Mouse (Mus musculus) limb, embryonic 14.5 days (tissue): ENCODE results near the gene Saal1. TPM values are rescaled to one million over a fixed set of nuclear protein-coding genes. Genes with fewer than 3 reads are reported as not detected.

ENCODE experiments used
- ATAC-seq: fragments of 200-750 bp; cut with Nextera tagmentation; 2 replicates; pipeline ENCODE4 v1.8.0; 2017; ENCODE audit warnings: low read depth, moderate number of reproducible peaks, moderate TSS enrichment; ENCODE audit not compliant: low FRiP score
- DNase-seq: peaks from one replicate; pipeline ENCODE4 v3.0.0-alpha.2; 2015; ENCODE audit warnings: low spot score
- H3K27ac ChIP-seq: fragments of 300-500 bp; sonication (generic); replicated peaks from 2 replicates; pipeline ENCODE4 v1.5.1; 2014; ENCODE audit warnings: low read depth, mild to moderate bottlenecking, low read length, moderate library complexity, mixed read lengths
- H3K27me3 ChIP-seq: fragments of 300-500 bp; sonication (generic); 2 replicates; pipeline ENCODE4 v1.6.1; 2014; ENCODE audit warnings: low read length, mixed read lengths; ENCODE audit not compliant: control insufficient read depth, insufficient read depth
- H3K36me3 ChIP-seq: fragments of 300-500 bp; sonication (generic); 2 replicates; pipeline ENCODE4 v1.6.1; 2014; ENCODE audit warnings: mild to moderate bottlenecking, low read length, moderate library complexity, mixed read lengths; ENCODE audit not compliant: control insufficient read depth, insufficient read depth
- H3K4me1 ChIP-seq: fragments of 300-500 bp; sonication (generic); 2 replicates; pipeline ENCODE4 v1.6.1; 2014; ENCODE audit warnings: antibody characterized with exemption, low read length, mixed read lengths; ENCODE audit not compliant: control insufficient read depth, insufficient read depth
- H3K4me2 ChIP-seq: fragments of 300-500 bp; sonication (generic); replicated peaks from 2 replicates; pipeline ENCODE4 v1.6.1; 2014; ENCODE audit warnings: low read depth, mild to moderate bottlenecking, low read length, moderate library complexity; ENCODE audit not compliant: severe bottlenecking
- H3K4me3 ChIP-seq: fragments of 300-500 bp; sonication (generic); replicated peaks from 2 replicates; pipeline ENCODE4 v1.5.1; 2014; ENCODE audit warnings: low read length
- H3K9ac ChIP-seq: fragments of 300-500 bp; sonication (generic); 2 replicates; pipeline ENCODE4 v1.6.1; 2014; ENCODE audit warnings: mild to moderate bottlenecking, low read depth, low read length, moderate library complexity; ENCODE audit not compliant: severe bottlenecking
- H3K9me3 ChIP-seq: fragments of 300-500 bp; sonication (generic); 2 replicates; pipeline ENCODE4 v1.6.1; 2016; ENCODE audit warnings: low read length; ENCODE audit not compliant: control insufficient read depth
- POLR2A ChIP-seq: fragments of 200-500 bp; IDR thresholded peaks from 2 replicates; pipeline ENCODE4 v1.8.0; 2012; ENCODE audit warnings: inconsistent platforms, mild to moderate bottlenecking, moderate library complexity, borderline replicate concordance; ENCODE audit not compliant: insufficient read depth, insufficient read length; ENCODE audit errors: extremely low read depth
- WGBS: fragments of 180-500 bp; shearing (Covaris S2); extraction: QIAGEN DNeasy Blood & Tissue Kit; methylation state at CpG from one replicate; pipeline ENCODE4 v1.1.7; 2014; 5-methylcytosine and 5-hydroxymethylcytosine counted together
- polyA plus RNA-seq, 2 experiments: library from polyadenylated mRNA; depleted of rRNA in 1 of 2; stranded (reverse) in 1 of 2; unstranded in 1 of 2; fragments of >200 nt; fragmentation: Nextera tagmentation in 1 of 2; extraction: Ambion mirVana in 1 of 2; gene quantifications; 2 replicates each; pipeline versions ENCODE4 v1.2.1 to v1.2.3; 2012 to 2014

The Saal1 gene
- polyA plus RNA-seq, 2 experiments, result 20.8 to 30.6 TPM

DNA sequence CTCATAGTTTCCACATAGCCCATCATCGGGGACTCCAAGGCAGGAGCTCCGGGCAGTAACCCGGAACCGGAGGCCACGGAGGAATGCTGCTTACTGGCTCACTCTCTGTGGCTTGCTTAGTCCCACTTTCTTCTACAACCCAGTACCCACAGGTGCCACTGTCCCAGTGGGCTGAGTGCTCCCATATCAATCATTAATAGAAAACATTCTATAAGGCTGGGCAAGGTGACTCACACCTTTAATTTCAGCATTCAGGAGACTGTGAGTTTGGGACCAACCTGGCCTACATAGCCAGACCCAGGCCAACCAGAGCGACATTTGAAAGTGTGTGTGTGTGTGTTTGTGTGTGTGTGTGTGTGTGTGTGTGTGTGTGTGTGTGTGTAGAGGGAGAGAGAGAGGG, 12.9 kb upstream of the Saal1 start:
- WGBS, result 96% methylated on average over 6 of the region's 6 CpGs

GRCm38 (mm10) chr7:46720460-46720859, 10.0 kb upstream of the Saal1 start:
- Histone ChIP-seq H3K27me3 (no peaks in the 10 kb centered on the region), H3K4me2 (no peak overlapping the region), H3K36me3 (no peaks in the 10 kb centered on the region), H3K4me3 (no peak overlapping the region), H3K4me1 (no peaks in the 10 kb centered on the region), H3K27ac (no peak overlapping the region), H3K9me3 (no peaks in the 10 kb centered on the region), H3K9ac (no peak overlapping the region)
- DNase-seq (no peak), ATAC-seq (no peak)
- 75% methylated on average over 9 of the region's 9 CpGs for WGBS
- TF ChIP-seq POLR2A, result no peak

More for the DNA sequence above, 12.9 kb upstream of the Saal1 start:
- no peak overlapping the region for H3K4me3 ChIP-seq
- no peak for TF ChIP-seq POLR2A
- no peaks in the 10 kb centered on the region for H3K36me3 ChIP-seq
- ATAC-seq, result no peak
- no peaks in the 10 kb centered on the region for H3K4me1 ChIP-seq
- DNase-seq, result no peak
- no peaks in the 10 kb centered on the region for H3K27me3 ChIP-seq
- no peak overlapping the region for H3K4me2 ChIP-seq
- no peak overlapping the region for H3K27ac ChIP-seq
- no peaks in the 10 kb centered on the region for H3K9me3 ChIP-seq
- H3K9ac ChIP-seq, result no peak overlapping the region

- no peaks in the 10 kb centered on the region for H3K27me3 ChIP-seq
- H3K36me3 ChIP-seq, result no peaks in the 10 kb centered on the region
- no peak for ATAC-seq
- H3K4me1 ChIP-seq, result no peaks in the 10 kb centered on the region
- H3K9me3 ChIP-seq, result no peaks in the 10 kb centered on the region
- H3K4me3 ChIP-seq, result no peak overlapping the region
- H3K27ac ChIP-seq, result no peak overlapping the region
- no peak for DNase-seq
- WGBS, result 76% methylated on average over 7 of the region's 7 CpGs
- H3K4me2 ChIP-seq, result no peak overlapping the region
- no peak overlapping the region for H3K9ac ChIP-seq
- TF ChIP-seq POLR2A, result no peak
Observed at GRCm38 (mm10) chr7:46719526-46719925, 9.0 kb upstream of the Saal1 start.

- H3K9me3 ChIP-seq, result no peaks in the 10 kb centered on the region
Observed at GRCm38 (mm10) chr7:46718591-46719270, 8.3 kb upstream of the Saal1 start.

DNA sequence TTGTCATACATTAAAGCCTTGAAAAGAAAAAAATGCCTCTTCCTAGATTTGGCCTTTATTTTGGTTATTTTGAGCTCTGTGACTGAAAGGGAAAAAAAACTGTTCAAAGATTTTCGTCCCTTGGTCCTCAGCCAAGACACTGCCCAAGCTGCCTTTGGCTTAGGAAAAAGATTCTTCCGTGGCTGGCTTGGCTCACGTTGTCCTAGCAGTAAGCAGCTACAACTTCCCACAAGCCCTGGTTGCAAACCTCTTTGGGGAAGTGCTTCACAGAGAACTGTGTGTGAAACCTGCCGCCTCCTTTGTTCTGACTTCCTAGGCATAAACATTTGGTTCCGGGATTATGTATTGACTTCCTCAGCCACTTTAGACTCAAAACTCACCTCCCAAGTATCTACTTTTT, 6.4 kb upstream of the Saal1 start:
- no peaks in the 10 kb centered on the region for H3K36me3 ChIP-seq
- H3K27ac ChIP-seq, result no peak overlapping the region
- no peak for DNase-seq
- no peak overlapping the region for H3K4me3 ChIP-seq
- H3K4me1 ChIP-seq, result no peaks in the 10 kb centered on the region
- no peak for ATAC-seq
- 42% methylated on average over 5 of the region's 5 CpGs for WGBS
- H3K9ac ChIP-seq, result no peak overlapping the region
- H3K4me2 ChIP-seq, result no peak overlapping the region
- H3K27me3 ChIP-seq, result no peaks in the 10 kb centered on the region
- TF ChIP-seq POLR2A, result no peak
- no peaks in the 10 kb centered on the region for H3K9me3 ChIP-seq

More at GRCm38 (mm10) chr7:46718591-46719270, 8.3 kb upstream of the Saal1 start:
- Histone ChIP-seq H3K9ac (no peak overlapping the region), H3K4me3 (no peak overlapping the region), H3K27me3 (no peaks in the 10 kb centered on the region), H3K4me1 (no peaks in the 10 kb centered on the region), H3K27ac (no peak overlapping the region), H3K36me3 (no peaks in the 10 kb centered on the region), H3K4me2 (no peak overlapping the region)
- TF ChIP-seq POLR2A, result no peak
- ATAC-seq (no peak), DNase-seq (no peak)
- WGBS, result 83% methylated on average over 7 of the region's 7 CpGs

GRCm38 (mm10) chr7:46715600-46715999, 5.1 kb upstream of the Saal1 start, which contains the start of gene Saa3:
Gene Saa3 (minus strand): TSS chr7:46715700.
- Histone ChIP-seq H3K4me2 (no peak within 1 kb of the TSS), H3K36me3 (no peaks in the 10 kb centered on the region), H3K27me3 (no peaks in the 10 kb centered on the region), H3K9ac (no peak within 1 kb of the TSS), H3K4me1 (no peaks in the 10 kb centered on the region), H3K27ac (no peak within 1 kb of the TSS), H3K9me3 (no peaks in the 10 kb centered on the region), H3K4me3 (no peak within 1 kb of the TSS)
- DNase-seq, result no peak
- WGBS, result 85% methylated on average over 5 of the region's 5 CpGs
- ATAC-seq, result no peak
- no peak for TF ChIP-seq POLR2A
